Mouse (Mus musculus): ENCODE measurements around the gene Spats1. TPM values are rescaled to one million over a fixed set of nuclear protein-coding genes. Genes with fewer than 3 reads are reported as not detected.
A peak's percentile ranks its signal among the peaks of the same experiment; 100 is the strongest.
"Not testable (repeated sequence)": the region's sequence is repeated elsewhere in the genome, so short reads cannot be mapped to it uniquely, and the experiment has no call there.

Gene Spats1
- polyA plus RNA-seq, 1 experiment from 2014 or later = 0.98 TPM

- H3K4me3 ChIP-seq = no peak overlapping the region
- no peak overlapping the region for H3K9ac ChIP-seq
- H3K27ac ChIP-seq = no peak overlapping the region
- 0 out of 2 replicates have a peak, but pooled peaks cover 3% of the 10 kb centered on the region for H3K4me1 ChIP-seq
- no peak overlapping the region for H3K4me2 ChIP-seq (replicated peaks)
- peaks cover 5% of the 10 kb centered on the region; the same call in 1 of the 2 replicates for H3K36me3 ChIP-seq
- H3K9me3 ChIP-seq = no peaks in the 10 kb centered on the region
- H3K27me3 ChIP-seq = no peaks in the 10 kb centered on the region
- no peak for ATAC-seq (ENCODE audit: low FRiP score, low read depth)
- 87% methylated on average over 8 of the region's 8 CpGs for WGBS
Observed at GRCm38 (mm10) chr17:45459062-45459461, 16.2 kb downstream of the Spats1 start.

- no peak overlapping the region for H3K4me3 ChIP-seq
- no peak overlapping the region for H3K9ac ChIP-seq
- H3K4me1 ChIP-seq = 0 out of 2 replicates have a peak, but pooled peaks cover 3% of the 10 kb centered on the region
- ATAC-seq (ENCODE audit: low FRiP score, low read depth) = no peak
- 90% methylated on average over 4 of the region's 4 CpGs for WGBS
- no peak overlapping the region for H3K4me2 ChIP-seq (replicated peaks)
- H3K9me3 ChIP-seq = no peaks in the 10 kb centered on the region
- H3K27ac ChIP-seq = no peak overlapping the region
- H3K36me3 ChIP-seq = peaks cover 5% of the 10 kb centered on the region; the same call in 1 of the 2 replicates
- no peaks in the 10 kb centered on the region for H3K27me3 ChIP-seq
Observed at GRCm38 (mm10) chr17:45458516-45458915, 16.7 kb downstream of the Spats1 start.

GRCm38 (mm10) chr17:45457487-45457886, 17.7 kb downstream of the Spats1 start:
- H3K27ac ChIP-seq = no peak overlapping the region
- H3K9me3 ChIP-seq = no peaks in the 10 kb centered on the region
- no peak for ATAC-seq (ENCODE audit: low FRiP score, low read depth)
- H3K4me3 ChIP-seq = no peak overlapping the region
- 94% methylated on average over 5 of the region's 5 CpGs for WGBS
- H3K4me2 ChIP-seq (replicated peaks) = no peak overlapping the region
- H3K4me1 ChIP-seq = 0 out of 2 replicates have a peak, but pooled peaks cover 3% of the 10 kb centered on the region
- H3K9ac ChIP-seq = no peak overlapping the region
- peaks cover 5% of the 10 kb centered on the region; the same call in 1 of the 2 replicates for H3K36me3 ChIP-seq
- H3K27me3 ChIP-seq = no peaks in the 10 kb centered on the region

GRCm38 (mm10) chr17:45456260-45457152, 18.7 kb downstream of the Spats1 start:
- 65% methylated on average over 13 of the region's 13 CpGs for WGBS
- H3K4me1 ChIP-seq = 0 out of 2 replicates have a peak, but pooled peaks cover 3% of the 10 kb centered on the region
- H3K9me3 ChIP-seq = no peaks in the 10 kb centered on the region
- no peak overlapping the region for H3K9ac ChIP-seq
- no peak overlapping the region for H3K4me3 ChIP-seq
- H3K27me3 ChIP-seq = no peaks in the 10 kb centered on the region
- H3K4me2 ChIP-seq (replicated peaks) = no peak overlapping the region
- ATAC-seq (ENCODE audit: low FRiP score, low read depth) = no peak
- 0 out of 2 replicates have a peak, but pooled peaks cover 5% of the 10 kb centered on the region for H3K36me3 ChIP-seq
- no peak overlapping the region for H3K27ac ChIP-seq

- H3K9ac ChIP-seq; H3K27ac ChIP-seq; H3K9me3 ChIP-seq; H3K4me3 ChIP-seq; H3K36me3 ChIP-seq; ATAC-seq (ENCODE audit: low FRiP score, low read depth); H3K27me3 ChIP-seq; H3K4me2 ChIP-seq (replicated peaks); H3K4me1 ChIP-seq: not testable (repeated sequence)
- 89% methylated on average over 8 of the region's 9 CpGs for WGBS
Observed at GRCm38 (mm10) chr17:45455783-45456182, 19.4 kb downstream of the Spats1 start.

- Histone ChIP-seq H3K9ac (no peak overlapping the region), H3K36me3 (0 out of 2 replicates have a peak, but pooled peaks cover 5% of the 10 kb centered on the region), H3K27ac (no peak overlapping the region), H3K4me3 (no peak overlapping the region), H3K4me2 (replicated peaks) (no peak overlapping the region), H3K9me3 (no peaks in the 10 kb centered on the region), H3K4me1 (0 out of 2 replicates have a peak, but pooled peaks cover 3% of the 10 kb centered on the region), H3K27me3 (no peaks in the 10 kb centered on the region)
- ATAC-seq (ENCODE audit: low FRiP score, low read depth) = no peak
- 86% methylated on average over 2 of the region's 2 CpGs for WGBS
Observed at GRCm38 (mm10) chr17:45454794-45455193, 20.4 kb downstream of the Spats1 start.

- Histone ChIP-seq H3K4me2 (replicated peaks) (no peak overlapping the region), H3K27me3 (no peaks in the 10 kb centered on the region), H3K9ac (no peak overlapping the region), H3K36me3 (peaks cover 11% of the 10 kb centered on the region; the same call in 1 of the 2 replicates), H3K9me3 (no peaks in the 10 kb centered on the region), H3K4me3 (no peak overlapping the region), H3K27ac (no peak overlapping the region), H3K4me1 (0 out of 2 replicates have a peak, but pooled peaks cover 3% of the 10 kb centered on the region)
- ATAC-seq (ENCODE audit: low FRiP score, low read depth) = no peak
- 87% methylated on average over 1 of the region's 1 CpGs for WGBS
Observed at GRCm38 (mm10) chr17:45452271-45452670, 22.9 kb downstream of the Spats1 start.

GRCm38 (mm10) chr17:45450153-45450552, 25.1 kb downstream of the Spats1 start:
- Histone ChIP-seq H3K36me3 (peaks cover 19% of the 10 kb centered on the region), H3K27me3 (no peaks in the 10 kb centered on the region), H3K4me3 (no peak overlapping the region), H3K4me1 (no peaks in the 10 kb centered on the region), H3K27ac (no peak overlapping the region), H3K9me3 (no peaks in the 10 kb centered on the region), H3K9ac (no peak overlapping the region), H3K4me2 (replicated peaks) (no peak overlapping the region)
- 93% methylated on average over 6 of the region's 6 CpGs for WGBS
- no peak for ATAC-seq (ENCODE audit: low FRiP score, low read depth)

GRCm38 (mm10) chr17:45449586-45449985, 25.6 kb downstream of the Spats1 start:
- no peak for ATAC-seq (ENCODE audit: low FRiP score, low read depth)
- no peaks in the 10 kb centered on the region for H3K27me3 ChIP-seq
- no peak overlapping the region for H3K4me3 ChIP-seq
- no peaks in the 10 kb centered on the region for H3K4me1 ChIP-seq
- no peaks in the 10 kb centered on the region for H3K9me3 ChIP-seq
- H3K36me3 ChIP-seq = peaks cover 20% of the 10 kb centered on the region
- no peak overlapping the region for H3K27ac ChIP-seq
- no peak overlapping the region for H3K4me2 ChIP-seq (replicated peaks)
- no peak overlapping the region for H3K9ac ChIP-seq
- 92% methylated on average over 8 of the region's 8 CpGs for WGBS

- no peak overlapping the region for H3K4me3 ChIP-seq
- no peak overlapping the region for H3K9ac ChIP-seq
- H3K27ac ChIP-seq = no peak overlapping the region
- no peaks in the 10 kb centered on the region for H3K27me3 ChIP-seq
- peaks cover 32% of the 10 kb centered on the region for H3K36me3 ChIP-seq
- H3K4me2 ChIP-seq (replicated peaks) = no peak overlapping the region
- no peaks in the 10 kb centered on the region for H3K9me3 ChIP-seq
- ATAC-seq (ENCODE audit: low FRiP score, low read depth) = no peak
- 92% methylated on average over 2 of the region's 2 CpGs for WGBS
- no peaks in the 10 kb centered on the region for H3K4me1 ChIP-seq
Observed at GRCm38 (mm10) chr17:45447063-45447462, 28.2 kb downstream of the Spats1 start.

- WGBS = 81% methylated on average over 4 of the region's 4 CpGs
- Histone ChIP-seq H3K4me2 (replicated peaks) (no peak overlapping the region), H3K27me3 (no peaks in the 10 kb centered on the region), H3K4me1 (no peaks in the 10 kb centered on the region), H3K9ac (no peak overlapping the region), H3K9me3 (no peaks in the 10 kb centered on the region), H3K4me3 (no peak overlapping the region), H3K27ac (no peak overlapping the region), H3K36me3 (peaks cover 40% of the 10 kb centered on the region)
- ATAC-seq (ENCODE audit: low FRiP score, low read depth) = no peak
Observed at GRCm38 (mm10) chr17:45445923-45446322, 29.3 kb downstream of the Spats1 start.

GRCm38 (mm10) chr17:45434262-45434590, 41.0 kb downstream of the Spats1 start:
- peak overlapping the region; percentile 69 for H3K4me3 ChIP-seq
- 8% methylated on average over 12 of the region's 12 CpGs for WGBS
- H3K27ac ChIP-seq = peak overlapping the region; percentile 95
- peak overlapping the region; percentile 90 for H3K9ac ChIP-seq
- ATAC-seq (ENCODE audit: low FRiP score, low read depth) = no peak
- no peaks in the 10 kb centered on the region for H3K9me3 ChIP-seq
- H3K4me2 ChIP-seq (replicated peaks) = peak overlapping the region; percentile 84
- H3K27me3 ChIP-seq = no peaks in the 10 kb centered on the region
- peaks cover 24% of the 10 kb centered on the region for H3K4me1 ChIP-seq
- H3K36me3 ChIP-seq = peaks cover 22% of the 10 kb centered on the region

All from limb, embryonic 13.5 days (tissue).